Mouse (Mus musculus) stomach, embryonic 15.5 days (tissue): ENCODE results near the gene Cenpf. TPM values are rescaled to one million over a fixed set of nuclear protein-coding genes. Genes with fewer than 3 reads are reported as not detected.
A peak's percentile ranks its signal among the peaks of the same experiment; 100 is the strongest.
"Not testable (repeated sequence)": the region's sequence is repeated elsewhere in the genome, so short reads cannot be mapped to it uniquely, and the experiment has no call there.

Experiments used
- ATAC-seq: fragments of 200-750 bp; cut with Nextera tagmentation; 2 replicates; pipeline ENCODE4 v1.8.0; 2017; ENCODE audit warnings: low read depth, moderate number of reproducible peaks, moderate TSS enrichment; ENCODE audit not compliant: insufficient read depth, low FRiP score
- H3K27ac ChIP-seq: fragments of 300-500 bp; sonication (generic); 2 replicates; pipeline ENCODE4 v1.5.1; 2015; ENCODE audit warnings: mild to moderate bottlenecking, inconsistent platforms
- H3K27me3 ChIP-seq: fragments of 300-500 bp; sonication (generic); replicated peaks from 2 replicates; pipeline ENCODE4 v1.6.1; 2015; ENCODE audit warnings: inconsistent platforms
- H3K36me3 ChIP-seq: fragments of 300-500 bp; sonication (generic); 2 replicates; pipeline ENCODE4 v1.6.1; 2015; ENCODE audit warnings: inconsistent platforms
- H3K4me1 ChIP-seq: fragments of 300-500 bp; sonication (generic); 2 replicates; pipeline ENCODE4 v1.6.1; 2015; ENCODE audit warnings: inconsistent platforms
- H3K4me2 ChIP-seq: fragments of 300-500 bp; sonication (generic); 2 replicates; pipeline ENCODE4 v1.6.1; 2015; ENCODE audit warnings: mild to moderate bottlenecking, inconsistent platforms
- H3K4me3 ChIP-seq: fragments of 300-500 bp; sonication (generic); replicated peaks from 2 replicates; pipeline ENCODE4 v1.5.1; 2015; ENCODE audit warnings: inconsistent platforms
- H3K9ac ChIP-seq: fragments of 300-500 bp; sonication (generic); 2 replicates; pipeline ENCODE4 v1.6.1; 2015; ENCODE audit warnings: inconsistent platforms
- H3K9me3 ChIP-seq: fragments of 300-500 bp; sonication (generic); 2 replicates; pipeline ENCODE4 v1.6.1; 2016; ENCODE audit warnings: inconsistent platforms
- WGBS: fragments of 180-500 bp; shearing (Covaris S2); methylation state at CpG from one replicate; pipeline ENCODE4 v1.1.7; 2015; 5-methylcytosine and 5-hydroxymethylcytosine counted together
- polyA plus RNA-seq: library from polyadenylated mRNA; unstranded; fragments of >200 nt; fragmentation: Nextera tagmentation; extraction: Ambion mirVana; gene quantifications from 2 replicates; pipeline ENCODE4 v1.2.1, GENCODE M21; 2015

The Cenpf gene
- polyA plus RNA-seq, 1 experiment from 2014 or later: 78.4 TPM

- H3K4me1 ChIP-seq, H3K9ac ChIP-seq, ATAC-seq, H3K9me3 ChIP-seq, H3K27me3 ChIP-seq, H3K36me3 ChIP-seq, H3K4me3 ChIP-seq, H3K27ac ChIP-seq, H3K4me2 ChIP-seq: not testable (repeated sequence)
- 23% methylated on average over 3 of the region's 3 CpGs for WGBS
Observed at GRCm38 (mm10) chr1:189692442-189692841, 4.6 kb upstream of the Cenpf start.

- no peak for ATAC-seq
- 36% methylated on average over 4 of the region's 4 CpGs for WGBS
- H3K36me3 ChIP-seq: peaks cover 10% of the 10 kb centered on the region
- no peak overlapping the region; the same call in 1 of the 2 replicates for H3K27ac ChIP-seq
- peak overlapping the region; percentile 64 for H3K4me2 ChIP-seq
- H3K27me3 ChIP-seq: no peaks in the 10 kb centered on the region
- peaks cover 20% of the 10 kb centered on the region for H3K4me1 ChIP-seq
- H3K9me3 ChIP-seq: no peaks in the 10 kb centered on the region
- no peak overlapping the region for H3K9ac ChIP-seq
- peak overlapping the region; percentile 84 for H3K4me3 ChIP-seq
Observed at GRCm38 (mm10) chr1:189689050-189689833, 1.4 kb upstream of the Cenpf start.

GRCm38 (mm10) chr1:189688388-189688750, 483 bp upstream of the Cenpf start:
- H3K4me3 ChIP-seq: peak overlapping the region; percentile 84
- H3K27me3 ChIP-seq: no peaks in the 10 kb centered on the region
- H3K4me1 ChIP-seq: peaks cover 20% of the 10 kb centered on the region
- 3% methylated on average over 11 of the region's 15 CpGs for WGBS
- H3K36me3 ChIP-seq: peaks cover 12% of the 10 kb centered on the region
- ATAC-seq: no peak
- H3K9me3 ChIP-seq: no peaks in the 10 kb centered on the region
- no peak overlapping the region; the same call in 1 of the 2 replicates for H3K9ac ChIP-seq
- peak overlapping the region; percentile 22; the same call in 1 of the 2 replicates for H3K27ac ChIP-seq
- H3K4me2 ChIP-seq: peak overlapping the region; percentile 64

DNA sequence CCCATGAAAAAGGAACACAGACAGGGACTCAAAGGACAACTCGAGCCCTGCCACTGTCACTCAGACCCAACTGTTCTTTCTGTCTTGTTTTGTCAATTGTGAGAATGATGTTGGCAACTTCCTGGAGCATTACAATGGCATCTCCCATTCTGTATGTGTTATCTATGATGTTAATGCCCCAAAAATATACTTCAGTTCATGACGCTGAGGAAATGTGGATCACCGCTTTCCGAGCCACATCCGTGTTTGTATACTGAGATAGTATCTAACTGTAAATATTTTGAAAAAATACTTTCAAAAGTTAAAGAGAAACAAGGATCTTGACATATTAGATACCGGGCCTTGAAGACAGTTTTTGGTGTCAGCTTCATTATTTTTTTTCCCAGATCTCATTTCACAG, 1.9 kb downstream of the Cenpf start:
- Histone ChIP-seq H3K4me2 (peak overlapping the region; percentile 91; the same call in 1 of the 2 replicates), H3K27me3 (no peaks in the 10 kb centered on the region), H3K9ac (no peak overlapping the region), H3K9me3 (no peaks in the 10 kb centered on the region), H3K27ac (no peak overlapping the region), H3K4me1 (peaks cover 20% of the 10 kb centered on the region), H3K36me3 (peaks cover 25% of the 10 kb centered on the region), H3K4me3 (no peak overlapping the region)
- WGBS: 66% methylated on average over 6 of the region's 6 CpGs
- ATAC-seq: no peak

DNA sequence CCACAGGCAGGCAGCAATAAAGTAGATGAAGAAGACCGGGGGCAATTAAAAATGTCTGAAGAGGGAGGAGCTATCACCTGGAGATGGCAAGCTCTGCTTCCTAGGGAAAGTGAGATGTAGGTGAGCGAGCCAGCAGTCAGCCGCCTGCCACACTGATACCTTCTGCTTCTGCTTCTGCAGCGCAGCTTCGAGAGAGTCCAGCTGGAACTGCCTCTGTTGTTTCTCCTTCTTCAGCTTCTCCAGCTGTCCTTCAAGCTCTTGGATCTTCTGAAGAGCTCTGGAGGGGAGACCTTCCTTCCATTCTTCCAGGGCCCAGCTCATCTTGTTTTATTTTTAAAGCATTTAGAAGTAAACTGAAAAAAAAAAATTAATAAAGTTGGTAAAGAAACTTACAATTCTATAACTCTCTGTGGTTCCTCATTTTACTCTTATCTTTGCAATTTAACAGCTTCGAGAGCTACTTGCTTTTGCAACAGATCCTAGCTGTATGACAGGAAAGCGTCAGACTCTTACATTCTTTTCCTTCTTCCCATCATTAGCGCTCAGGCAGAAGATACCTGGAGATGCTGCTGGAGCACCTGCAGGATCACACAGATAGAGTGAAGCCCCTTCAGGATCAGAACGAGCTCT, 3.0 kb downstream of the Cenpf start:
- Histone ChIP-seq H3K4me3 (no peak overlapping the region), H3K4me1 (peaks cover 20% of the 10 kb centered on the region), H3K27me3 (no peaks in the 10 kb centered on the region), H3K27ac (no peak overlapping the region), H3K9me3 (no peaks in the 10 kb centered on the region), H3K9ac (no peak overlapping the region), H3K4me2 (no peak overlapping the region), H3K36me3 (peaks cover 36% of the 10 kb centered on the region)
- no peak for ATAC-seq
- WGBS: 92% methylated on average over 9 of the region's 9 CpGs

DNA sequence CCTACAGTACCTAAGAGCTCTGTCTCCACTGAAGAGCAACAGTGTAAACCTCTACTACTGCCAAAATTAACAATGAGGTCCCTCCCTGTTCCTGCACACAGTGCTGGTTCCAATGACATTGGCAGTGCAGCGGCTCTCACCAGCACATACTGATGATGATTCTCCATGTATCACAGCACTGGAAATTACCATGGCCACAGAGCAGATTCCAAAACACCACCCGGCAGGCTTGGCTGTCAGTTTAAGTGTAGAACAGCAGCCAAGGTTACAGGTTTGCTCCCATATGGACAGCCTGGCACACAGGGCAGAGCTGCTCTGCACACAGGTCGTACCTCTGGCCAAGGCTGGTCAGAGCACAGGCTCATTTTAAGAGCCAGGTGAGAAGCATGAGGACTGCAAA, 8.3 kb downstream of the Cenpf start:
- Histone ChIP-seq H3K27me3 (no peaks in the 10 kb centered on the region), H3K27ac (no peak overlapping the region), H3K4me1 (no peaks in the 10 kb centered on the region), H3K4me3 (no peak overlapping the region), H3K9me3 (no peaks in the 10 kb centered on the region), H3K4me2 (no peak overlapping the region), H3K9ac (no peak overlapping the region), H3K36me3 (peaks cover 51% of the 10 kb centered on the region)
- ATAC-seq: no peak
- WGBS: 95% methylated on average over 3 of the region's 3 CpGs

- no peak overlapping the region for H3K9ac ChIP-seq
- H3K27ac ChIP-seq: no peak overlapping the region
- 84% methylated on average over 4 of the region's 4 CpGs for whole genome bisulfite sequencing
- no peaks in the 10 kb centered on the region for H3K9me3 ChIP-seq
- no peak overlapping the region for H3K4me2 ChIP-seq
- ATAC-seq: no peak
- no peaks in the 10 kb centered on the region for H3K27me3 ChIP-seq
- no peak overlapping the region for H3K4me3 ChIP-seq
- peaks cover 41% of the 10 kb centered on the region for H3K36me3 ChIP-seq
- H3K4me1 ChIP-seq: no peaks in the 10 kb centered on the region
Observed at GRCm38 (mm10) chr1:189675953-189676352, 11.9 kb downstream of the Cenpf start.

GRCm38 (mm10) chr1:189675421-189675820, 12.5 kb downstream of the Cenpf start:
- no peak overlapping the region for H3K9ac ChIP-seq
- H3K27ac ChIP-seq: no peak overlapping the region
- WGBS: 98% methylated on average over 1 of the region's 1 CpGs
- no peak overlapping the region for H3K4me2 ChIP-seq
- no peaks in the 10 kb centered on the region for H3K9me3 ChIP-seq
- peaks cover 37% of the 10 kb centered on the region for H3K36me3 ChIP-seq
- no peaks in the 10 kb centered on the region for H3K4me1 ChIP-seq
- H3K4me3 ChIP-seq: no peak overlapping the region
- H3K27me3 ChIP-seq: no peaks in the 10 kb centered on the region
- ATAC-seq: no peak

DNA sequence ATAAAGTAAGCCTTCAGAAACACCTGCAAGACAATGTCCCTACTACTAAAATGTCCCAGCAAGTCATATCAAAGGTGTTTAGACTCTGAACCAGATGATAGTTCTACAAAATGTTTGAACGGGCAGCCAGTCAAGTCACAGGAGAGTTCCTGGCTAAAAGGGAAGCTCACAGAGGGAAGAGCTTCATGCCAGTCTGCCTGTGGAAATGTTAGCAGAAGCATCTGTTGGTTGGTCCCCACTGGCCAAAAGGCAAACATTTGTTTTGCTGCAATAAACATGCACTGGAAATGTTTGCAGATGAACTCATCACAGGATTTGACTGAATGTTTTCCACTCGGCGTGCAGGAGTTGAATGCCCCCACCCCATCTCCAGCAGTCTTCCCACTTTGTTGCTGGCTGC, 21.9 kb downstream of the Cenpf start:
- Histone ChIP-seq H3K36me3 (peaks cover 29% of the 10 kb centered on the region), H3K4me1 (no peaks in the 10 kb centered on the region), H3K9me3 (no peaks in the 10 kb centered on the region), H3K4me3 (no peak overlapping the region), H3K27ac (no peak overlapping the region), H3K9ac (no peak overlapping the region), H3K4me2 (no peak overlapping the region), H3K27me3 (no peaks in the 10 kb centered on the region)
- no peak for ATAC-seq
- 83% methylated on average over 3 of the region's 3 CpGs for WGBS

- peaks cover 28% of the 10 kb centered on the region for H3K36me3 ChIP-seq
- H3K27ac ChIP-seq: no peak overlapping the region
- no peak overlapping the region for H3K4me2 ChIP-seq
- no peaks in the 10 kb centered on the region for H3K9me3 ChIP-seq
- H3K4me3 ChIP-seq: no peak overlapping the region
- H3K4me1 ChIP-seq: no peaks in the 10 kb centered on the region
- H3K27me3 ChIP-seq: no peaks in the 10 kb centered on the region
- 86% methylated on average over 4 of the region's 4 CpGs for WGBS
- no peak overlapping the region for H3K9ac ChIP-seq
- no peak for ATAC-seq
Observed at GRCm38 (mm10) chr1:189664873-189665144, 23.1 kb downstream of the Cenpf start.

DNA sequence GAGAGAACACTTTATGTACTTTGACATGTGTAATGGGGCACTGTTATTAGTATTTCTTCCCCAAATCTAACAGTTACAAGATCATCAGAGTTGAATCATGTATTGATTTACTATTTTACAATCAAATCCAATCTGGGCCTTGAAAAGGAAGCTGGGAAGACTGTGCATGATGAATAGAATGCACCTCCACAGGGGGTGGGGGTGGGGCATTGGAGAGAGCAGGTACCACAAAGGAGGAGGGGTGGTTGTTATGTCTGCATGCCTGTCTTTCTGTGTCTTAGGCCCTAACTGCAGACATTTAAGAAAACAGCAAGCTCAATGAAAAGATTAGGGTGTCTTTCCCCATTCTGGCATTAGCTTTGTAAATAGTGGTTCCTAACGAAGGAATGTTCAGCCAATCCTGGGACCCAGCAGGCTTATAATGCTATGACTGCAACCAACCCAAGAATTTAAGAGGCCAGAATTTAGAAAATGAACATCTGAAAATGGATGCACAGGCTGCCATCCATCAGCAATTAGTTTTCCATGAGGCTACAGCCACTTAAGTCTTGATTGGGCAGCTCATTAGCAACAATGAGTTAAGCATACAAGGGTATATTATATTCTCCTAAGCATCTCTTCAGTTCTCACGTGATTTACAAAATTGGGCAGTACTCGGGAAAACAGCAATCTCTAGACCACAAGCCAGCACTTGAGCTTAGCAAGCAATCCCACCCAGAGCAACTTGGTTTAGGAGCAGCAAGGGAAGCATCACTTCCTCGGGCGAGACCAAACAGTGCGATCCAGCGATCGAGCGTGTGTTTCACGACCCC, 23.6 kb downstream of the Cenpf start:
- 90% methylated on average over 10 of the region's 10 CpGs for WGBS
- Histone ChIP-seq H3K4me1 (no peaks in the 10 kb centered on the region), H3K36me3 (peaks cover 30% of the 10 kb centered on the region)

DNA sequence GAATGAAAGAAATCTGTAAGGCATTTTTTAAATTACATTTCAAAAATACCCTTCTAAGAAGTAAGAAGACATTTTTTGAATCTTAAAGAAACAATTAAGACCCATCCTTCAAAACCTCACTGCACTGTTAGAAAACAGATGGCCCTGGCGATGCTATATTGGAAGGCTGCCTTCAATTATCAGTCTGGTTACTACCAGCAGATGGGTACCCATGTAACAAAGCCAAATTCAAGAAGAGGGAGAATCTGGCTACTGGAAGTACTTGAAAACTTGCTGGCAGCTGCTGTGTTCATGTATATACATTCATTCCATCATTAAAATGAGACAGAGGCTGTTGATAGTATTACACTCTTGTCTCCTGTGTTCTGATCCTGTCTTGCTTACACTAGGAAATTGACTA, 24.4 kb downstream of the Cenpf start:
- Histone ChIP-seq H3K36me3 (peaks cover 32% of the 10 kb centered on the region), H3K4me3 (no peak overlapping the region)
- 84% methylated on average over 1 of the region's 1 CpGs for WGBS

More for the DNA sequence above, 23.6 kb downstream of the Cenpf start:
- H3K4me3 ChIP-seq: no peak overlapping the region
- no peak overlapping the region for H3K4me2 ChIP-seq
- no peaks in the 10 kb centered on the region for H3K27me3 ChIP-seq
- no peaks in the 10 kb centered on the region for H3K9me3 ChIP-seq
- H3K9ac ChIP-seq: no peak overlapping the region
- ATAC-seq: no peak
- H3K27ac ChIP-seq: no peak overlapping the region

More for the DNA sequence above, 24.4 kb downstream of the Cenpf start:
- ATAC-seq: no peak
- Histone ChIP-seq H3K9me3 (no peaks in the 10 kb centered on the region), H3K27ac (no peak overlapping the region), H3K4me1 (no peaks in the 10 kb centered on the region), H3K27me3 (no peaks in the 10 kb centered on the region), H3K4me2 (no peak overlapping the region), H3K9ac (no peak overlapping the region)
